Comparison of ENCODE assay signal across 12 mouse cellular contexts in the genomic region with DNA sequence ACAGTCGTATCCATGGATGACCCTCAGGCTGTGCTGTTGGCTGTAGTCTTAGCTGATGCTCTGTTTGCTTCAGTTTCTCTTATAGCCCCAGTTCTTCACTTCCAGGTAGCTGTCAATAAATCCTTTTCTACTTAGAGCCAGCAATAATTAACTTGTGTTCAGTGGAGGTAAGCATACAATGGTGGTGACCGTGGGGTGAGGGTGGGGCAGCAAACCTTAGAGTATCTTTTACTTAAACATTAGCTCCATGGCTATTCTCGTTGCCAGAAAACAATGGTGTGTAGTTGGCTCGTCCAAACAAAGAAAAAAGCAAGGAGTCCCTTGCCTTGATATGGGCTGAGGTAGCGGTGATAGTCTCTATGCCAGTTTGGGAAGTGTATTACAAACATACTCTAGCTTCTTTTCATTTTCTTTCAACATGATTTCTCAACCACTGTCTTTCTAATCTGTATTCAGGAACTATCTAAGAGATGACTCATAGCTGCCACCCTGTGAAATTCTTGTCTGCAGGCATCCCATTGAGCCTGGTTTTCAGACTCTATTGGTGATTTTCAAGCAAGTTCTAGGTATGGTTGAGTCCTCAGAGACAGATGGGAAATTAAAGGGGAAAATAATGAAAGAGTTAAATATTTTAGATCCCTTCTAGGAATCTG.
"Had no signal": no experiment of that assay in that cellular context is flagged by ENCODE, and none has a peak within 500 bp of the region (broad histone marks: within the 10 kb centered on the region; RNA-seq: fewer than 3 reads in every experiment).

No protein-coding gene starts in this region.

- H3K36me3 ChIP-seq: liver, embryonic 13.5 days had no signal

- H3K27ac ChIP-seq: liver, embryonic 13.5 days; midbrain, embryonic 10.5 days; neural tube, embryonic 12.5 days had no signal

- H3K4me1 ChIP-seq: liver, embryonic 13.5 days; midbrain, embryonic 10.5 days; neural tube, embryonic 12.5 days had no signal

- H3K9ac ChIP-seq: liver, embryonic 13.5 days; neural tube, embryonic 12.5 days had no signal

- H3K4me3 ChIP-seq: liver, embryonic 13.5 days; midbrain, embryonic 10.5 days; neural tube, embryonic 12.5 days had no signal

- H3K4me2 ChIP-seq: liver, embryonic 13.5 days; neural tube, embryonic 12.5 days had no signal

- ATAC-seq: lung, postnatal 0 days had no signal

- H3K27me3 ChIP-seq: liver, embryonic 13.5 days; neural tube, embryonic 12.5 days had no signal

- H3K9me3 ChIP-seq: liver, embryonic 13.5 days had no signal

- DNase-seq: kidney, adult 9 months; kidney, postnatal 36 days; left cerebral cortex, postnatal 4 days; liver, embryonic 13.5 days; lung, adult 2 months; lung, postnatal 36 days; midbrain, embryonic 14.5 days; thymus, adult 18-20 months; thymus, postnatal 25 days had no signal
